In genomic region chr13:55569726-55570285, GRCm38 (mm10) we compare ENCODE assay signal across 8 mouse cellular contexts. TPM values are rescaled to one million over a fixed set of nuclear protein-coding genes. Genes with fewer than 3 reads are reported as not detected.
A peak's percentile ranks its signal among the peaks of the same experiment; 100 is the strongest.
DNase-seq lines count a peak whose midpoint lies in the region; ATAC-seq and TF ChIP-seq lines count a peak whose summit lies in the region.

No protein-coding gene starts in this region.

- no peaks in the 10 kb centered on the region; the same call in 1 of the 2 replicates for H3K36me3 ChIP-seq in forebrain, embryonic 15.5 days
- peaks cover 6% of the 10 kb centered on the region; the same call in 1 of the 2 replicates for H3K36me3 ChIP-seq in intestine, postnatal 0 days (ENCODE audit: control insufficient read depth, insufficient read depth)
- H3K36me3 ChIP-seq in thymus, adult 2 months (ENCODE audit: control insufficient read depth, insufficient read depth, low read length) = peaks cover 4% of the 10 kb centered on the region; the same call in 1 of the 2 replicates

- peaks cover 35% of the 10 kb centered on the region for H3K4me1 ChIP-seq in forebrain, embryonic 15.5 days
- H3K4me1 ChIP-seq in intestine, postnatal 0 days (replicated peaks; ENCODE audit: control insufficient read depth, insufficient read depth, low read length) = no peaks in the 10 kb centered on the region
- H3K4me1 ChIP-seq in thymus, adult 2 months (replicated peaks; ENCODE audit: control insufficient read depth, insufficient read depth, low read length) = peaks cover 12% of the 10 kb centered on the region

- TF ChIP-seq POLR2A in thymus, adult 2 months (IDR thresholded peaks at IDR 0.05; ENCODE audit: control insufficient read depth, extremely low read depth, insufficient read depth, low read length, poor library complexity) = 0 out of 2 replicates have a peak, but pooled peaks have one; percentile 9

- peak; percentile 57 to 69 for DNase-seq in right cerebral cortex, postnatal 10 days (ENCODE audit: low spot score in 2 of 2)
- DNase-seq in right cerebral cortex, postnatal 36 days (ENCODE audit: low spot score in 2 of 2) = no peak
- DNase-seq in cerebellum, adult 18-20 months = peak; percentile 29 to 36
- peak; percentile 22 to 62 for DNase-seq in lung, postnatal 4 days
- DNase-seq in thymus, adult 2 months = peak; percentile 53
- no peak for DNase-seq in yolk sac, embryonic 10.5 days (ENCODE audit: low spot score)

- H3K27ac ChIP-seq in forebrain, embryonic 15.5 days (replicated peaks) = peak overlapping the region; percentile 92
- no peak overlapping the region for H3K27ac ChIP-seq in intestine, postnatal 0 days (ENCODE audit: low read depth, low read length)
- H3K27ac ChIP-seq in thymus, adult 2 months (ENCODE audit: control insufficient read depth, insufficient read depth, low read length) = peak overlapping the region; percentile 86

- peak overlapping the region; percentile 92 for H3K4me2 ChIP-seq in forebrain, embryonic 15.5 days (replicated peaks)
- peak overlapping the region; percentile 89 for H3K4me2 ChIP-seq in intestine, postnatal 0 days (replicated peaks; ENCODE audit: low read depth)

- H3K9me3 ChIP-seq in forebrain, embryonic 15.5 days = no peaks in the 10 kb centered on the region
- no peaks in the 10 kb centered on the region for H3K9me3 ChIP-seq in intestine, postnatal 0 days (ENCODE audit: control insufficient read depth)

- under 1% methylated on average over 16 of the region's 16 CpGs for WGBS in forebrain, embryonic 15.5 days
- WGBS in intestine, postnatal 0 days = 11% methylated on average over 15 of the region's 16 CpGs
- 21% methylated on average over 16 of the region's 16 CpGs for WGBS in thymus, adult 2 months

- peak overlapping the region; percentile 94 for H3K4me3 ChIP-seq in forebrain, embryonic 15.5 days
- H3K4me3 ChIP-seq in intestine, postnatal 0 days (ENCODE audit: low read depth, low read length) = peak overlapping the region; percentile 93
- H3K4me3 ChIP-seq in thymus, adult 2 months (ENCODE audit: control insufficient read depth, insufficient read depth, low read length) = peak overlapping the region; percentile 64

- ATAC-seq in forebrain, embryonic 15.5 days (replicated peaks) = no peak
- ATAC-seq in intestine, postnatal 0 days = no peak

- TF ChIP-seq CTCF in intestine, postnatal 0 days (IDR thresholded peaks at IDR 0.05; ENCODE audit: low read depth) = no peak
- no peak for TF ChIP-seq CTCF in thymus, adult 2 months (IDR thresholded peaks at IDR 0.05; ENCODE audit: borderline replicate concordance, control insufficient read depth, extremely low read depth, insufficient read depth, low read length, poor library complexity)

- H3K9ac ChIP-seq in forebrain, embryonic 15.5 days (replicated peaks) = peak overlapping the region; percentile 98
- H3K9ac ChIP-seq in intestine, postnatal 0 days (ENCODE audit: low read depth, low read length) = peak overlapping the region; percentile 90

- no peaks in the 10 kb centered on the region for H3K27me3 ChIP-seq in forebrain, embryonic 15.5 days
- H3K27me3 ChIP-seq in intestine, postnatal 0 days (replicated peaks; ENCODE audit: control insufficient read depth, insufficient read depth, low read length) = no peaks in the 10 kb centered on the region
- no peaks in the 10 kb centered on the region for H3K27me3 ChIP-seq in thymus, adult 2 months (ENCODE audit: control insufficient read depth, insufficient read depth, low read length)

RNA-seq across cellular contexts. Expression of gene Fam193b, which starts 1.1 kb away (rescaled TPM):
- 62.4 and 64.3 TPM in 2 replicates for polyA plus RNA-seq in forebrain, embryonic 15.5 days (2015; fragmentation: Nextera tagmentation; extraction: Ambion mirVana)
- 10.3 and 12.3 TPM in 2 replicates for polyA plus RNA-seq in intestine, postnatal 0 days (2015; fragmentation: Nextera tagmentation; extraction: Ambion mirVana)
- 381 and 409 TPM in 2 replicates for polyA plus RNA-seq in thymus, adult 2 months (2012; rRNA removed)

RNA-seq across cellular contexts. Expression of gene Tmed9, which starts 3.7 kb away (rescaled TPM):
- polyA plus RNA-seq in forebrain, embryonic 15.5 days (2015; fragmentation: Nextera tagmentation; extraction: Ambion mirVana) = 95.0 and 113 TPM in 2 replicates
- 57.3 and 63.3 TPM in 2 replicates for polyA plus RNA-seq in intestine, postnatal 0 days (2015; fragmentation: Nextera tagmentation; extraction: Ambion mirVana)
- 73.4 and 76.8 TPM in 2 replicates for polyA plus RNA-seq in thymus, adult 2 months (2012; rRNA removed)

RNA-seq across cellular contexts. Expression of gene B4galt7, which starts 29.9 kb away (rescaled TPM):
- 36.2 and 39.0 TPM in 2 replicates for polyA plus RNA-seq in forebrain, embryonic 15.5 days (2015; fragmentation: Nextera tagmentation; extraction: Ambion mirVana)
- 13.9 and 14.3 TPM in 2 replicates for polyA plus RNA-seq in intestine, postnatal 0 days (2015; fragmentation: Nextera tagmentation; extraction: Ambion mirVana)
- 45.3 and 47.2 TPM in 2 replicates for polyA plus RNA-seq in thymus, adult 2 months (2012; rRNA removed)

RNA-seq across cellular contexts. Expression of gene Ddx41, which starts 33.3 kb away (rescaled TPM):
- 67.2 and 68.4 TPM in 2 replicates for polyA plus RNA-seq in forebrain, embryonic 15.5 days (2015; fragmentation: Nextera tagmentation; extraction: Ambion mirVana)
- 23.2 and 25.8 TPM in 2 replicates for polyA plus RNA-seq in intestine, postnatal 0 days (2015; fragmentation: Nextera tagmentation; extraction: Ambion mirVana)
- polyA plus RNA-seq in thymus, adult 2 months (2012; rRNA removed) = 97.8 and 100.0 TPM in 2 replicates

RNA-seq across cellular contexts. Expression of gene Dok3, which starts 40.7 kb away (rescaled TPM):
- 3.6 and 4.0 TPM in 2 replicates for polyA plus RNA-seq in forebrain, embryonic 15.5 days (2015; fragmentation: Nextera tagmentation; extraction: Ambion mirVana)
- 1.5 and 1.6 TPM in 2 replicates for polyA plus RNA-seq in intestine, postnatal 0 days (2015; fragmentation: Nextera tagmentation; extraction: Ambion mirVana)
- 18.2 and 21.9 TPM in 2 replicates for polyA plus RNA-seq in thymus, adult 2 months (2012; rRNA removed)

Comparison
In these comparisons a context has a peak if more than half of its experiments do, and no peak if none do; other contexts are left out.
1. DNase-seq: peak in right cerebral cortex, postnatal 10 days (2 of 2), cerebellum, adult 18-20 months (2 of 2), lung, postnatal 4 days (2 of 2) and thymus, adult 2 months (single experiment); none in right cerebral cortex, postnatal 36 days (0 of 2) and yolk sac, embryonic 10.5 days (single experiment).
2. Peak in every context shown above with its lines, with median percentiles within 50 percentile points of each other: H3K4me3 ChIP-seq.